In the genomic region with DNA sequence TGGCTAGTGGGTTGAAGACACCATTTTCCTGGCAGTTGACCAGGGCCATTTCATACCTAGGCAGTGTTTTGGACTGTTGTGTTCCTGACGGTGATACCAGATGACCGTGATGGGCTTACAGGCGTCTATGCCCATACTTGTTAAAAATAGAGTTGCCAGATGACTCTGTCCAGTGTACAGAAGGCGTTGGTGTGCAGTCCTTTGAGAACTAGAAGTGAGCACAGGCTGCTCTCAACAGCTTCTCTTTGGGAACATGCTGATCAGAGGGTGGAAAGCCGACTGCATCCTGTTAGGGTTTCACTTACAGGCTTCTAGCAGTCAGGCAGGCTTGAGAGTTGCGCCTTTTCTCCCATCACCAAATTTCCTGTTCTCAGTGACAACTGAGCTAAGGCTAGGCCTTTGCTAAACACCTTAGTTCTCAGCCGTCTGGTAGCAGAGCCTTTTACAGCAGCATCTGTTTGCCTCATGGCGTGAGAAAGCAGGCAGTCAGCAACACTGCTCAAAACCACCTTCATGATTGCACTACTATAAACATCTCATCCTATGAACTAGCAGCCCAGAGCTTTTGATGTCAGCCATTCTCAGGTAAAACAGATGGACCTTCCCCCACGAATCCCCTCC, we compare ENCODE assay signal across 15 mouse cellular contexts.
DNase-seq lines count a peak whose midpoint lies in the region; ATAC-seq and TF ChIP-seq lines count a peak whose summit lies in the region.
"Had no signal": no experiment of that assay in that cellular context is flagged by ENCODE, and none has a peak within 500 bp of the region (broad histone marks: within the 10 kb centered on the region; RNA-seq: fewer than 3 reads in every experiment).

No protein-coding gene starts in this region.

- 80% methylated on average over 9 of the region's 9 CpGs for WGBS in forebrain, postnatal 0 days
- 83% methylated on average over 9 of the region's 9 CpGs for WGBS in forebrain, embryonic 15.5 days
- 54% methylated on average over 9 of the region's 9 CpGs for WGBS in limb, embryonic 10.5 days

- H3K9me3 ChIP-seq in forebrain, postnatal 0 days (ENCODE audit: low read length): no peaks in the 10 kb centered on the region
- H3K9me3 ChIP-seq in forebrain, embryonic 15.5 days: no peaks in the 10 kb centered on the region
- no peaks in the 10 kb centered on the region for H3K9me3 ChIP-seq in limb, embryonic 10.5 days (replicated peaks)

- no peaks in the 10 kb centered on the region for H3K36me3 ChIP-seq in forebrain, postnatal 0 days (ENCODE audit: insufficient read depth)
- H3K36me3 ChIP-seq in forebrain, embryonic 15.5 days: no peaks in the 10 kb centered on the region
- H3K36me3 ChIP-seq in limb, embryonic 10.5 days: no peaks in the 10 kb centered on the region

- ATAC-seq in forebrain, postnatal 0 days: 0 out of 2 replicates have a peak, but pooled peaks have one; percentile 8
- ATAC-seq in forebrain, embryonic 15.5 days (replicated peaks): no peak
- ATAC-seq: midbrain, embryonic 16.5 days had no signal

- H3K4me2 ChIP-seq in forebrain, postnatal 0 days (ENCODE audit: low read depth): no peak overlapping the region
- H3K4me2 ChIP-seq in forebrain, embryonic 15.5 days (replicated peaks): no peak overlapping the region

- DNase-seq in forebrain, postnatal 0 days: no peak
- DNase-seq in layer of hippocampus, adult 2 months (ENCODE audit: low spot score in 2 of 2): no peak
- DNase-seq in layer of hippocampus, adult 9-10 months (ENCODE audit: low spot score): no peak
- DNase-seq in heart, adult 9 months (ENCODE audit: low spot score in 2 of 2): peak; percentile 47 to 50
- peak; percentile 51 for DNase-seq in limb, embryonic 10.5 days (ENCODE audit: low spot score)
- no peak for DNase-seq in cerebellum, postnatal 4 days (ENCODE audit: low spot score in 2 of 2)
- DNase-seq in left cerebral cortex, adult 8-10 months (ENCODE audit: low spot score in 2 of 2): no peak
- DNase-seq: cerebellum, adult 11-12 months; gastrocnemius, postnatal 14 days; kidney, postnatal 4 days; lung, postnatal 4 days; thymus, adult 18-20 months had no signal

- H3K27me3 ChIP-seq in forebrain, postnatal 0 days (ENCODE audit: insufficient read depth, low read length): no peaks in the 10 kb centered on the region
- H3K27me3 ChIP-seq in forebrain, embryonic 15.5 days: no peaks in the 10 kb centered on the region
- no peaks in the 10 kb centered on the region for H3K27me3 ChIP-seq in limb, embryonic 10.5 days (ENCODE audit: low read depth, poor library complexity, severe bottlenecking)

- no peak overlapping the region for H3K27ac ChIP-seq in forebrain, postnatal 0 days (ENCODE audit: low read depth, low read length)
- no peak overlapping the region for H3K27ac ChIP-seq in forebrain, embryonic 15.5 days (replicated peaks)
- H3K27ac ChIP-seq in layer of hippocampus, adult 2 months: peak overlapping the region; percentile 82
- peak overlapping the region; percentile 84 for H3K27ac ChIP-seq in limb, embryonic 10.5 days
- H3K27ac ChIP-seq: liver, embryonic 14.5 days had no signal

- peaks cover 8% of the 10 kb centered on the region; the same call in 1 of the 2 replicates for H3K4me1 ChIP-seq in forebrain, postnatal 0 days (ENCODE audit: insufficient read depth)
- peaks cover 57% of the 10 kb centered on the region for H3K4me1 ChIP-seq in forebrain, embryonic 15.5 days
- H3K4me1 ChIP-seq in limb, embryonic 10.5 days: peaks cover 94% of the 10 kb centered on the region

- H3K4me3 ChIP-seq in forebrain, postnatal 0 days (ENCODE audit: low read depth, low read length): no peak overlapping the region
- no peak overlapping the region for H3K4me3 ChIP-seq in forebrain, embryonic 15.5 days
- H3K4me3 ChIP-seq in layer of hippocampus, adult 2 months: no peak overlapping the region
- no peak overlapping the region for H3K4me3 ChIP-seq in limb, embryonic 10.5 days

- H3K9ac ChIP-seq in forebrain, postnatal 0 days: no peak overlapping the region
- no peak overlapping the region for H3K9ac ChIP-seq in forebrain, embryonic 15.5 days (replicated peaks)
- H3K9ac ChIP-seq: liver, embryonic 14.5 days had no signal

- TF ChIP-seq CTCF in forebrain, postnatal 0 days (IDR thresholded peaks at IDR 0.05; ENCODE audit: low read depth): no peak
- no peak for TF ChIP-seq CTCF in layer of hippocampus, adult 2 months (conservative IDR thresholded peaks at IDR 0.05)

Comparison
In these comparisons a context has a peak if more than half of its experiments do, and no peak if none do; other contexts are left out.
1. DNase-seq: peak in heart, adult 9 months (2 of 2) and limb, embryonic 10.5 days (single experiment); none in forebrain, postnatal 0 days (single experiment), layer of hippocampus, adult 2 months (0 of 2), layer of hippocampus, adult 9-10 months (single experiment), cerebellum, postnatal 4 days (0 of 2) and left cerebral cortex, adult 8-10 months (0 of 2).
2. H3K27ac ChIP-seq: peak in layer of hippocampus, adult 2 months (single experiment) and limb, embryonic 10.5 days (single experiment); none in forebrain, postnatal 0 days (single experiment) and forebrain, embryonic 15.5 days (single experiment).